Mouse (Mus musculus): Measurements from ENCODE around the gene Riox2. TPM values are rescaled to one million over a fixed set of nuclear protein-coding genes. Genes with fewer than 3 reads are reported as not detected.

Riox2 gene
- polyA plus RNA-seq, 1 experiment from 2014 or later, result 39.4 TPM

DNA sequence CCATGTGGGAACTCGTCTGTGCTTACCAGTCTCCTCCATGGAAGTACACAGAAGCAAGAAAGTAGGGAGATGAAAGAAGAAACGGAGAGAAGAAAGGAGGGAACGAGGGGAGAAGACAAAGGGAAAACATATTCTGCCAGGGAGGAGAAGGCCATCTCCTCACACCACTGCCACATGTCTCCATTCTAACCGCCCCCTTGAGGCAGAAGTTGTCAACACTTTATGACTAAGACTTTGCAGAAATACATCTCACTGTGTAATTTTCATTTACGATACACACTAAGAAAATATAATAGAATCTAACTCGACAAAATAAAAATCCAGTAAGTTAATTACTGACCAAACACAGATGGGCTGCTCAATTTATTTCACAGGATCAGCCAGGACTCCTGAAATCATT lies 55.4 kb downstream of the Riox2 start:
- no peak overlapping the region for H3K9ac ChIP-seq
- no peak overlapping the region for H3K27ac ChIP-seq
- no peaks in the 10 kb centered on the region for H3K27me3 ChIP-seq
- peaks cover 4% of the 10 kb centered on the region; the same call in 1 of the 2 replicates for H3K4me1 ChIP-seq
- no peak for ATAC-seq (replicated peaks; ENCODE audit: low FRiP score)
- H3K4me3 ChIP-seq (replicated peaks), result no peak overlapping the region
- 0 out of 2 replicates have a peak, but pooled peaks cover 5% of the 10 kb centered on the region for H3K9me3 ChIP-seq (replicated peaks)
- peaks cover 23% of the 10 kb centered on the region for H3K36me3 ChIP-seq
- H3K4me2 ChIP-seq, result no peak overlapping the region
- 72% methylated on average over 6 of the region's 6 CpGs for WGBS

DNA sequence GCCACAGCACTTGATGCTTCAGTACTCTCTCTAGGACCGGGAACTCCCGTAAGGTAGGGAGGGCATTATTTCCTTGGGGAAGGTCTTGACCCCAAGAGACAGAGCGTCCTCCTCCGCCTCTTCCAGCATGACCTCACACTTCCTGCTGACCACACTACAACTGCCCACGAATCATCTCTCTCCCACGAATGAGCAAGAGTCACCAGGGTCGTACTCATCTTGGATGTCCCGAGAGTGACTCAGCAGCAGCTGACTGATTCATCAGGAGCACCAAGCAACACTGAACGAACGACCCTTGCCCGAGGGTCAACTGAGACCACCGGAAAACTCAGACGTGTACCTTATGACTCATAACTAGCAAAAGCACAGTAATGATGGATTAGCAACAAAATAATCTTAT lies 58.0 kb downstream of the Riox2 start:
- H3K27ac ChIP-seq, result no peak overlapping the region
- no peaks in the 10 kb centered on the region for H3K27me3 ChIP-seq
- no peak overlapping the region for H3K9ac ChIP-seq
- no peak overlapping the region for H3K4me3 ChIP-seq (replicated peaks)
- 0 out of 2 replicates have a peak, but pooled peaks cover 5% of the 10 kb centered on the region for H3K9me3 ChIP-seq (replicated peaks)
- peaks cover 4% of the 10 kb centered on the region; the same call in 1 of the 2 replicates for H3K4me1 ChIP-seq
- WGBS, result 81% methylated on average over 13 of the region's 13 CpGs
- ATAC-seq (replicated peaks; ENCODE audit: low FRiP score), result no peak
- H3K36me3 ChIP-seq, result peaks cover 29% of the 10 kb centered on the region
- no peak overlapping the region for H3K4me2 ChIP-seq

DNA sequence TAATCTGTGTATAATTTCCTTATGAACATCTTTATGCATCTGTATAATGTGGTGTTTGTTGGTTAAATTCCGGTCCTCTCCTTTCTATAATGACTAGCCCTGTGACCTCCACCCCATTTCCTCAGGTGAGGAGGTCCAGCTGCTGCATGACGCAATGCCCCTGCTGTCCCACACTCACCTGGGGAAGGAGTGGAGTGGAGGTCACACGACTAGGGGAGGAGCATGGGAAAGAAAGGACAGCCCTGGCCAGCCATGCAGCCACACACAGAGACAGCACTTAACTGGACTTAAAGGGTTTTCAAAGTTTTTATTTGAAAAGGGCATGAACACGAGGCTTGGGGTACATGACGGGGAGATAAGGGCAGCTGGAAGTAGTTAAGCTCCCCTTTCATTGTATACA lies 59.7 kb downstream of the Riox2 start:
- Histone ChIP-seq H3K9me3 (replicated peaks) (0 out of 2 replicates have a peak, but pooled peaks cover 5% of the 10 kb centered on the region), H3K27me3 (no peaks in the 10 kb centered on the region), H3K27ac (no peak overlapping the region), H3K36me3 (peaks cover 39% of the 10 kb centered on the region), H3K4me3 (replicated peaks) (no peak overlapping the region), H3K9ac (no peak overlapping the region), H3K4me1 (no peaks in the 10 kb centered on the region), H3K4me2 (no peak overlapping the region)
- 70% methylated on average over 5 of the region's 5 CpGs for WGBS
- ATAC-seq (replicated peaks; ENCODE audit: low FRiP score), result no peak

DNA sequence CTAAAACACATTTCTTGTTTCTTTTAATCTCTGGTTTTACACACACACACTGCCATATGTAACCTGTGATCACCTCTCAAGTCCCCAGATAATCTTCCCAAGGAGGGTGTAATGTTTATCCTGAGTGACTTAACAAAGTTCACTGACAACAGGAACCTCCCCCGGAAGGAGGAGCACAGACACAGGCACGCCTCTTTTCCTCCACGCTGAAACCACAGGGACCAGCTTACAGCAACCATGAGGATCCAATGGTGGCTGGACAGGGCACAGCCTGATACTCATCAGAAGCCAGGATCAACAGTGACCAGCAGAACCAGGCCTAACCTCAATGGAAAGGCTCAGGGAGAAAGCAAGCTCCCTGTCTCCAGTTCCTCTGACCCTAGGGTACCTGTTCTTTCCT lies 61.0 kb downstream of the Riox2 start:
- Histone ChIP-seq H3K9ac (no peak overlapping the region), H3K36me3 (peaks cover 51% of the 10 kb centered on the region), H3K4me2 (no peak overlapping the region), H3K27ac (no peak overlapping the region), H3K27me3 (no peaks in the 10 kb centered on the region), H3K4me3 (replicated peaks) (no peak overlapping the region), H3K4me1 (no peaks in the 10 kb centered on the region), H3K9me3 (replicated peaks) (0 out of 2 replicates have a peak, but pooled peaks cover 5% of the 10 kb centered on the region)
- 0 out of 2 replicates have a peak, but pooled peaks have one; percentile 38 for ATAC-seq (replicated peaks; ENCODE audit: low FRiP score)
- 29% methylated on average over 3 of the region's 3 CpGs for WGBS

DNA sequence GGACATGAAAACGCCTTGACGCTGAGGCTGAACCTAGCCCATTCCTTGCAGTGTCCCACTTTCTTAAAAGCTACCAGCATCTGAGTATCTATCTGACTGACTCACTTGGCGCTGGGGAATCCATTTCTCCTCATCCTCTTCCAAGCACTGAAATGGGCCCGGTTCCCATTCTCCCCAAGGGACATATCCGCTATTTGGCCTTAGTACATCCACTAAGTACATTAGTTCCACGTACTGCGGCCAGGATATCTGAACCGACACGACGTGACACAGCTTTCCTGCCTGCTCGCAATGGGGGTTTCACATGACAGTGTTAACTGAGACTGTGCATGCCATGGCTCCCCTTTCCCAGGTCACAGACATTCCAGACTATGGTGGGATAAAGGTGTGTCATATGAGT lies 62.8 kb downstream of the Riox2 start:
- H3K9ac ChIP-seq, result no peak overlapping the region
- no peak overlapping the region for H3K4me2 ChIP-seq
- peaks cover 44% of the 10 kb centered on the region for H3K36me3 ChIP-seq
- WGBS, result 84% methylated on average over 11 of the region's 11 CpGs
- no peak overlapping the region for H3K27ac ChIP-seq
- H3K9me3 ChIP-seq (replicated peaks), result 0 out of 2 replicates have a peak, but pooled peaks cover 5% of the 10 kb centered on the region
- H3K4me3 ChIP-seq (replicated peaks), result no peak overlapping the region
- no peaks in the 10 kb centered on the region for H3K4me1 ChIP-seq
- ATAC-seq (replicated peaks; ENCODE audit: low FRiP score), result no peak
- H3K27me3 ChIP-seq, result no peaks in the 10 kb centered on the region

DNA sequence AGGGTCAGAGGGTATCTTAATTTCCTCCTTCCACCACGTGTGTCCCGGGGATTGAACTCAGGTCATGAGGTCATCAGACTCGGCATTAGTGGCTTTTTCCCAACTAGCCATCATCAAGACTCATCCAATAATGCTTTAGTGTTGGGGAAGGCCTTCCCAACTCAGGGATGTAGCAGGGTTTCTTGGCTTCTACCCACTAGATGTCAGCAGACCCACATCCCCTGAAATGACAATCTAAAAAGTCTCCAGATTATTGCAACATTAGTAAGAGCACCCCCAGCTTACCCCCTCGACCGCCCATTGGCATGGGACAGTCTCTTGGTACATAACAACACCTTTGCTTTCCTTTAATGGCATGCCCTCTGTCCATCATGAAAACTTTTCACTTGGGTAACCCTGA lies 64.1 kb downstream of the Riox2 start:
- H3K4me1 ChIP-seq, result no peaks in the 10 kb centered on the region
- H3K9me3 ChIP-seq (replicated peaks), result no peaks in the 10 kb centered on the region
- H3K27ac ChIP-seq, result no peak overlapping the region
- ATAC-seq (replicated peaks; ENCODE audit: low FRiP score), result no peak
- no peak overlapping the region for H3K4me3 ChIP-seq (replicated peaks)
- no peak overlapping the region for H3K9ac ChIP-seq
- no peak overlapping the region for H3K4me2 ChIP-seq
- H3K27me3 ChIP-seq, result no peaks in the 10 kb centered on the region
- peaks cover 32% of the 10 kb centered on the region for H3K36me3 ChIP-seq
- WGBS, result 73% methylated on average over 5 of the region's 5 CpGs

DNA sequence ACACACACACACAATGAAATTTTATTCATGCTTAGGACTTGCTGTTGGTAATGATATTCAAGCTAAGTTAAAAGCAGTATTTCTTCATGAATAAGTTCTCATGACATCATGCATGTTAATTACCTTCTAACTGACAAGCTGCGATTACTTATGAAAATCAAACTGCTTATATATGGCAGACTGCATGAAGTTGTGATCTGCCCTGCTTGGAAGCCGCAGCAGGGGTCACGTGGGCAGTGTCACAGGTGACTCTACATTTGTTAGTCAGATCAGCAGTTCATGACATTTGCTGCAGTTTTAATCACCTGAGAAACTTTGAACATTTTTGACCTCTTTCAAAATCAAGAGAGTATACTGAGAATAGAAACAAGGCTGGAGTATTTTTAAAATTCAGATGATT lies 69.4 kb downstream of the Riox2 start:
- no peak overlapping the region for H3K4me2 ChIP-seq
- ATAC-seq (replicated peaks; ENCODE audit: low FRiP score), result no peak

DNA sequence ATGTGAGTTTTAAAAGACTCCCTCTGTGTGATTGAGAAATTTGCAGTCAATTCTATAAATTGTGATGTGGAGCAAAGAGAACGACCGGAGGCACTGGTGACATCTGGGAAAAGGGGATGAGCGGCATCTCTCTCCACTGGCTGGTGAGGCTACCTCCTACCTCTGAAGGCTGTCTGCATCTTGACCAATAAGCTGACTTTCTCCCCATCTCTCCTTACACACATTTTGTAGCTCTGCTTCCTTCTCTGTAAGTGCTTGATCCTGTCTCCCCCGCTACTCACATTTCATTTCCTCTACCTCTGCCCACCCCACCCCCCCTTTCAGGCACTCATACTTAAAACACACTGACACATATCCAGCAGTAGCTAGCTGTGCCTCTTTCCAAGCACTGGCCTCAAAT lies 69.8 kb downstream of the Riox2 start:
- 51% methylated on average over 4 of the region's 4 CpGs for WGBS
- no peaks in the 10 kb centered on the region for H3K9me3 ChIP-seq (replicated peaks)
- no peak overlapping the region for H3K4me2 ChIP-seq
- H3K36me3 ChIP-seq, result peaks cover 11% of the 10 kb centered on the region
- H3K4me3 ChIP-seq (replicated peaks), result no peak overlapping the region
- H3K4me1 ChIP-seq, result peaks cover 5% of the 10 kb centered on the region; the same call in 1 of the 2 replicates
- H3K9ac ChIP-seq, result no peak overlapping the region
- H3K27ac ChIP-seq, result no peak overlapping the region
- ATAC-seq (replicated peaks; ENCODE audit: low FRiP score), result no peak; the same call in 1 of the 2 replicates
- H3K27me3 ChIP-seq, result no peaks in the 10 kb centered on the region

More for the DNA sequence above, 69.4 kb downstream of the Riox2 start:
- no peak overlapping the region for H3K4me3 ChIP-seq (replicated peaks)
- peaks cover 15% of the 10 kb centered on the region for H3K36me3 ChIP-seq
- no peaks in the 10 kb centered on the region for H3K27me3 ChIP-seq
- no peaks in the 10 kb centered on the region for H3K9me3 ChIP-seq (replicated peaks)
- H3K9ac ChIP-seq, result no peak overlapping the region
- WGBS, result 77% methylated on average over 3 of the region's 3 CpGs
- no peak overlapping the region for H3K27ac ChIP-seq
- H3K4me1 ChIP-seq, result peaks cover 5% of the 10 kb centered on the region; the same call in 1 of the 2 replicates

Other genes with a start within 250 kb of the Riox2 start
- gene Olfr201, start 199.1 kb upstream of the Riox2 start, polyA plus RNA-seq (2015; fragmentation: Nextera tagmentation; extraction: Ambion mirVana), result not detected in 2 replicates
- not detected in 2 replicates for gene Olfr202, start 185.0 kb upstream of the Riox2 start, polyA plus RNA-seq (2015; fragmentation: Nextera tagmentation; extraction: Ambion mirVana)
- gene Olfr203, start 172.9 kb upstream of the Riox2 start, polyA plus RNA-seq (2015; fragmentation: Nextera tagmentation; extraction: Ambion mirVana), result not detected in 2 replicates
- not detected in 2 replicates for gene Olfr204, start 153.5 kb upstream of the Riox2 start, polyA plus RNA-seq (2015; fragmentation: Nextera tagmentation; extraction: Ambion mirVana)
- gene Olfr205, start 140.6 kb upstream of the Riox2 start, polyA plus RNA-seq (2015; fragmentation: Nextera tagmentation; extraction: Ambion mirVana), result not detected in 2 replicates
- gene Olfr206, start 122.5 kb upstream of the Riox2 start, polyA plus RNA-seq (2015; fragmentation: Nextera tagmentation; extraction: Ambion mirVana), result not detected in 2 replicates
- gene Olfr209, start 107.8 kb upstream of the Riox2 start, polyA plus RNA-seq (2015; fragmentation: Nextera tagmentation; extraction: Ambion mirVana), result not detected in 2 replicates
- not detected in 2 replicates for gene Gabrr3, start 64.4 kb upstream of the Riox2 start, polyA plus RNA-seq (2015; fragmentation: Nextera tagmentation; extraction: Ambion mirVana)
- 7.2 and 8.4 TPM in 2 replicates for gene Crybg3, start 129.2 kb downstream of the Riox2 start, polyA plus RNA-seq (2015; fragmentation: Nextera tagmentation; extraction: Ambion mirVana)
- 37.9 and 39.0 TPM in 2 replicates for gene Arl6, start 167.6 kb downstream of the Riox2 start, polyA plus RNA-seq (2015; fragmentation: Nextera tagmentation; extraction: Ambion mirVana)